Mouse (Mus musculus) yolk sac, embryonic 10.5 days (tissue): ENCODE measurements around the gene Dgat2l6.

Source experiments
- DNase-seq: peaks from one replicate; pipeline ENCODE4 v3.0.0-alpha.2; 2017; ENCODE audit warnings: low spot score

The Dgat2l6 gene

DNA sequence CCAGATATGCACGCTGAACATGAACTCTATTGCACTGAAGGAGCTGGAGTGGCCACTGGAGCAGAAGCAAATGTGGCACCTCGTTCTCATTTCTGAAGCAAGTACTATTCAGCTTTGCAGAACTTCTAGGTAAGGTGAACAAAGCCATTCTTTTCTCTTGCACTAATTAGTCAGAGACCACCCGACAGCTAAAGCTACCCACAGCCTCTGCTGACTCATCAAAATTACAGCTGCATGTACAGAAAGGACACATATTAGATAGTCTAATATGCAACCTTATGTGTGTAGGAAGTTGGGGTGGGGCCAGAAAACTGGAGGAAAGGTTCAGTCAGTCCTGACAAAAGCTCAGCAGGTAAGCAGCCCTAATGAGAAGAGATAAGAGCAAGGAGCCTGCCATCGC is at the start of gene Dgat2l6:
Dgat2l6 (plus strand) TSS at position 368 of the 400 bp plus-strand sequence.
- no peak for DNase-seq

DNA sequence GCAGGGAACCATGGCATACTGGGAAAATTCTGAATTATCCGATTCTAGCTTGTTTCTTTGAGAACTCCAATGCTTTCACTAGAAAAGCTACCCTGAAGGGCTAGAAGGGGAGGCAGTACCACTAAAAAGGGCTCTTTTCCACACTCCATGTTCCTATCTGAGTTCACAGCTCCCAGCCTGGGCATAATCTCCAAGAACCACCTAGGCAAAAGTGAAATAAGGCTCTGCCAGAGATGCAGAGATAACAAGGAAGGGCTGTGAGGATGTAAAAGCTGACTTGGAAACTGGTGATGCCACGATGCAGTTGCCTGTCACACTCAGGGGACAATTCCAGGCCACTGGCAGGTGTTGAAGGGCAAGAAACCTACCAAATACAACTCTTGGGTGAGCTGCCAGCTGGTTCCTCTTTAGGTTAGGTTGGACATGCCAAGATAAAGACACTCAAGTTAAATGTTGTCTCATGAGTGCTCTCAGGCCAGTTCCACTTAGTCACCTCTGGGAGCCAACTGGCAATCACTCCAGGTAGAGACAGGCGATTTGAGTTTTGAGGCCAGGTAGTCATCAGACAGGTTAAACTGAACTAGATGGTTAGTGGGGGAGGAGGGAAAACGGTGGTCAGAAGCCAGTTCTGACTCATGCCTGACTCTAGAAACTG is 48.9 kb upstream of the Dgat2l6 start:
- DNase-seq: no peak

DNA sequence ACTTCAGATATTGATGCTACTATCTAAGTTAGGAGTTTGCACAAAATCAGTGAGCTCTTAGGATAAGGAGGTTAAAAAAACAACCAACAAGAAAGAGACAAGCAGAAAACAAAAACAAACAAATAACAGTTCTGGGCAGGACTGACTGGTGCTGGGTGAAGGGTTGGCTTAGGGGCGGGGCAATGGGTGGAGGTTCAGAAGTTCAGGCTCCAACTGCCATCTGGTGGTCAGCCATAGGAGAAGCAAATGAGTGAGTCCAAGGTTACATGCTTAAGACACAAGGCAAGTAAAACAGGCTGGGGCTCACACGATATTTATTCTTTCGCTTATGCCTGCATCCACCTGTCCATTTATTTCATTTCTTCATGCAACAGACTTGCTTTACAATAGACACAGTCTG is 44.3 kb upstream of the Dgat2l6 start:
- peak; percentile 14 for DNase-seq

DNA sequence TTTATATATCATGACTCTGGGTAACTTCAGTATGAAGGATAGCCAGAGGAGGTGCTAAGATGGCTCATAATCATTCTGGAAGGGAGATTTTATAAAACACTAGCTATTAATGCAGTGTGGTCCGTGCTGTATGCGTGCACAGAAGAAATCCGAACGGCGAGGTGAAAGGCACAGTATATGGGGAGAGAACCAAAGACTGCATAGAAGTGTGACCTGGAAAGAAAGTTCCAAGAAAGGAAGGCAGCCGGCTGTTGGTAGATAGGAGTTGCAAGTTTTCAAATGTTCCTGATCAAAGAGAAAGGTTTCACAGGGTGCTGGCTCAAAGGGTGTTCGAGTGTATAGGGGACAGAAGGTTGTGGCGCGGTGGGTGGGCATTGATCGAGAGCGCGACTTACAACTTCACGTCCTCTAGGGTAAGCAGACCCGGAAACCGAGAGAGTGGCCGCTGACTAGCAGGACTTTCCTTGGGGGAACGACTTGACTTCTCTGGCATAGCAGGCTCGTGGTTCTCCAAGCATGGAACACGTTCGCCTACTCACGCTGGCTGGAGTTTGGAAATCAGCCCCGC is 31.1 kb upstream of the Dgat2l6 start:
- no peak for DNase-seq

DNA sequence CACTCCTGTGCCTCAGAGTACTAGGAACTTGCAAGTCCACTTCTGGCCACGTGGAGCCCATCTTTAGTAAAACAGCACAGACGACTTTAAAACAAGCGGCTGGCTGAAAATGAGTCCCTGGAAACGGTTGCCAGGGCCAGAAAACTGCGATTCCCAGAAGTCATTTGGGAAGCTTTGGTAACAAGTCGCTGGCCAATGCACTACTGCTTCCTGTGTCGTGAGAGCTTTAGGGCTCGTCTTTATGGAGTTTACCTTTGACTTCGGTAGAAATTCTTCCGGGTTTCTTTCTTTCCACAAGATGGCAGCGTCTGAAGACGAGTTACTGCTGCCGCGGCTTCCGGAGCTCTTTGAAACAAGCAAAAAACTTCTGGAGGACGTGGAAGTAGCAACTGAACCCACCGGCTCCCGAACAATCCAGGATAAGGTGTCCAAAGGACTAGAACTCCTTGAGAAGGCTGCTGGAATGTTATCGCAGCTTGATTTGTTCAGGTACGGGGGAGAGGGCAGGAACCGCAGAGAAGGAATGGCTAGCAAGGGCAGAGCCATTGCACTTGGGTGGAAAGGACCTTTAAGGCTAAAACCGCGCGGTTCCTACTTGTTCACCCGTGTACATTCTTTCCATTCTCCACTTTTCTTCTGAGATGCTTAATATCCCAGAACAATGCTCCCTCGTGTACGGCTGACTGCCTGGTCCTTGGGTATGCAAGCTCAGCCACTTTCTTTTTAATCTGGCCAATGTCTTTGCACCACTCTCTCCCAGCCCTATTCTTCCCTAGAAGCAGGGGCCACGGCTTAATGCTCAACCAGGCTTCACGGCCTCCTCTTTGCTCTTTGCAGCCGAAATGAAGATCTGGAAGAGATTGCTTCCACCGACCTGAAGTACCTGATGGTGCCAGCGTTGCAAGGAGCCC is 30.3 kb upstream of the Dgat2l6 start, which contains the start of gene Igbp1:
Igbp1 (plus strand) TSS at position 224 of the 911 bp plus-strand sequence.
- DNase-seq: peak; percentile 84

DNA sequence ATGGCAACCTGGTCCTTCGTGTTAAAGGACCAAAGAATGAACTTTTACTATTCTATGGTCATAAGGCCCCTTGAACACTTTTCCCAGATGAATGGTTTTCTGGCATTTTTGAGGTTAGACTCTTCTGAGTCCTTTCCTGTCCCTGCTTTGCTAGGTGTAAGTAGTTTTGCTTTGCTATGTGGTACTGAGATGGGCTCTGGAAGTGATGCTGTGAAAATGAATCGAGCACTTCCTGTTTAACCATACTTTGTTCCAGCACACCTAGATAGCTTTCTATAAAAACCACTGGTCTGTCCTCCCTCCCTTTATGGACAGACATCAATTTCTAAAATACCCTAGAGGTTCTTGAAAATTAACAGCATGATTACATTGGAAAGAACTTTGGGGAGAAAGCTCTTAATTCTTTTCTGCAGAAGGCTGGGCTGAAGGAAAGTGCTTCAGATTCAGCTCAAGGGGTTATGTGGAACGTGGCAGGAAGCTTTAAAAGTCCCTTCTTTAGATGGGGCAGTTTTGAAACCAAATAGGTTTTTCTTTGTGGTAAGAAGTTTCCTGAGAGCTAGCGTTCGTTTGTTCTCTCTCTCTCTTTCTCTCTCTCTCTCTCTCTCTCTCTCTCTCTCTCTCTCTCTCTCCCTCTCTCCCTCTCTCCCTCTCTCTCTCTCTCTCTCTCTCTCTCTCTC is 20.3 kb upstream of the Dgat2l6 start:
- no peak for DNase-seq

DNA sequence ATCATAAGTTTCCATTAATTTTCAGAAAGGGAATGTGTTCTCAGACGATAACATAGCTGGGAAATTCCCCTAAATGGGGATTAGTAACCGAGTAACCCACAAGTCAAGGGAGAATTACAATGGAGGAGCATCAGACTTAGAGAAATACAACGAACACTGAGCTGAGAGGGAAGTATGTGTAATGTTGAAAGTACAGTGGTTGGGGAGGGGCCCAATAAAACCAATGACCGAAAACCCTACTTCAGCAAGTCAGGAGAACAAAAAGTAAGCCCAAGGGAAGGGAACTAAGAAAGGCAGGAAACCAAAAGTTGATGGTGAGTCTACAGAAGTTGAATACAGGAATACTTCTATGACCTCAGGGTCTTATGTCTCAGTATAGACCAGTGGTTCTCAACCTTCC is 16.5 kb upstream of the Dgat2l6 start:
- DNase-seq: no peak

DNA sequence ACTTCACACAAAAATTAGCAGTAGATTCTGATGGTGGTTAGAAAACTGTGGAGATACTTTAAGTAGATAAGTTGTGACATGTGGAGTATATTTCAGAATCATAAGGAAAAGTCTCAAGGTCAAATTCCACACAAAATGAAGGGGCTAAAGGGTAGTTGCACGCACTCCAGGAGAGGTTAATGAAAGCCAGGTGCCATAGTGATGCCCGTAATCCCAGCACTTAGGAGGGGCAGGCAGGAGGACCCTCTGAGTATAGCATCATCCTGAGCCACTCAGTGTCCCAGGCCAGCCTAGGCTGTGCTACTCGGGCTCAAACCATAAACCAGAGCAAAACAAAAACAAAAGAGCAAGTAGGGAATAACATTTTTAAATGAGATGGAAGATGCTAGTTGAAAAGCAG is 14.7 kb upstream of the Dgat2l6 start:
- DNase-seq: no peak

DNA sequence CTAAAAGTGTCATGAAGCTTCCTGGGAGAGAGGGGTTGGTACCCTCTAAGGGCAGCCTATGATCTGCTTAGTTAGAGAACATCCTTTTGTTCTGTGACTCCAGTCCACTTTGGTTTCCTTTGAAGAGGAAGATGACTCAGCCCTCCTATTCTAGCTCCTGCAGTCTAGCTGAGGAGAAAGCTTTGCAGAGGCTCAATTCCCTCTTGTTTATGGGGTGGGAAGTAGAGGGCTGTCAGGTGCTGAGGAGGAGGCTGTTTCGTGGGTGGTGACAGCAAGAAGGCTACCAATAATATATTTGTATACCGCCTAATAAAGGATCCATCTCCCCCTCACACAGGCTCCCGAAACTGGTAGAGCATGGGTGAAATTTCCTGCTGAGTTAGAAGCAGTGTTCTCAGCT is 8.0 kb upstream of the Dgat2l6 start:
- no peak for DNase-seq

DNA sequence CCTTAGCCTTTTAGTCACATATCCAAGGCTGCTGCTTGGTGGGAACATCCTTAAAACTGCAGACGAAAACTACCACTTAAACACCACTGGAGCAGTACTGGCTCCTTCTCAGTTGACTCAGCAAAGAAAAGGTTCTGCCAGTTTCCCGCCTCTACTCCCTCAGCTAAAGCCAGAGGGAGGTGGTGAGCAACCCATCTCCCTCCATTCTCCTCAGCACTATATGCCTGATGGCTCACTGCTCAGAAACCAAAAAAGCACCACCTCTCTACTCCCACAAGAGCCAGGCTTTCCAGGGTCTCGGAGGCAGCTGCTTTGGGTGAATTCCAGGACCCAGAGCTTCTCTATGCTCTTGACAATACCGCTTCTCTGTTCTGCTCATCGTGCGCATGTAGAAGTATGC is 7.0 kb upstream of the Dgat2l6 start:
- DNase-seq: no peak

DNA sequence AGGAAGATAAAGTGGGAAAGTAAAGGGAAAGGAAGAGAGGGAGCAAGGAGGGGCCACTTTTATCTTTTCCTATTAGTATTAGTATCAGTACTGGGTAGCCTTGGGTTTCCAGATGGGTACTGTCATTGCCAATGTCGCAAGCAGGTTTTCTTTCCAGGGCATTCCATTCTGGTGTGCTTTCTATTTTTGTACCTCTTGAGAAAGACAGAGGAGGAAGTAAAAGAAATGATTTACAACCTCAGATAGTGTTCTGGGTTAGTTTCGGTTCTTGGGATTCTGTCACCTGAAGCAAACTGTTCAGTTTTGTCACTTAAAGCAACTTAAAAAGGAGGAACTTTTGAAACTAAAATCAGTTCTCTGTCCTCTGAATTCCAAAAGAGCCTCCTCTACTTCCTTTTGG is 6.1 kb upstream of the Dgat2l6 start:
- no peak for DNase-seq

DNA sequence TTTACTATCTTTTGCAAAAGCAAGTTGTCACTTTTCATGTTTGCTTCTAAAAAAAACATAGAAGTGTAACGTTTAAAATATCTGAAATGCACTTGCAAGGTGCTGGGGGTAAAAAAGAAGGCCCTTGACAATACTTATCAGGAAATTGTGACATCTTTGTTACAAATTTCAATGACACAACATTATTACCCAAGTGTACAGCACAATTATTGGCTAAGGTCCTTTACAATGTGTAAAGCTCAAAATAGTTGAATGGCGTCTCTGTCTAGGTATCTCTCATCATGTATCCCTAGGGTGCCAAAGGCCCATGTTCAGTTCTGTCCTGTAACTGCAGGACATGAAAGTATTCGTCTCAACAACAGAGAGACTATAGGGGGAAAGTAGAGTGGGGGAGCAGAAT is 31.4 kb downstream of the Dgat2l6 start:
- no peak for DNase-seq

DNA sequence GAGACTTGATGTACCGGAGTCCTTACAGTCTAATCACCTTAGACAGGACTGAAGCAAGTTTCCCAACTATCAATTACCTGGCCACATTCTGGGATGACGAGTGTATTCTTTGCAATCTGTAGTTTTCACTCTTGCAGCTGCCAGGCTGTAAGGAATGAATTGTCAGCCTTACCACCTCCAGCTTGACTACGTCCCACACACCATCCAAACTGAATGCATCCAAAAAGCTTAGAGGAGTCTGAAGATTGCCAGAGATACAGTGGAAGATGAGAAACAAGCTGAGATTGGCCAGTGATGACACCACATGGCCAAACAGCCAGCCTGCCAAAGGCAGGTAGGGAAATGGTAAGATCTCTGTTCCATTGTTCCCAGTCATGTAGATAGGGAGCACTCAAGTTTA is 41.1 kb downstream of the Dgat2l6 start:
- no peak for DNase-seq

DNA sequence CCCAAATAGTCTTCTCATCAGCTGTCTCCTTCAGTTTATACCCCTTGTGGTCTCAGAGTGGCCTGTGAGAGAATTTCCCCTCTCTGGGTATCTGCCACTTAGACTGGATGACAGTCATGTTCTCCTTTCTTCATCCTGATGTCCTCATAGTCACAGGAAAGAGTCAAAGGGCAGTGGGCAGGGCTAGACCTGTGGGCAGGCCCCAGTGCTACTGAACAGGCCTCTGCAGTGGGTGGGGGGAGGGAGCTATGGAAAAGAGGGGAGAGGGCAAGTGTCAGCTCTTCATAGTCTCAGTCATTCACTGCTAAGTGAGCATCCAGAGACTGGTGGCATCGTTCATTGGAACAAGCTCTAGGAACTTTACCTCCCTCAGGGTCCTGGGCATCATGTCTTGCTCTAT is 47.3 kb downstream of the Dgat2l6 start, which contains the start of gene Awat1:
Awat1 (plus strand) TSS at position 301 of the 400 bp plus-strand sequence.
- DNase-seq: no peak

DNA sequence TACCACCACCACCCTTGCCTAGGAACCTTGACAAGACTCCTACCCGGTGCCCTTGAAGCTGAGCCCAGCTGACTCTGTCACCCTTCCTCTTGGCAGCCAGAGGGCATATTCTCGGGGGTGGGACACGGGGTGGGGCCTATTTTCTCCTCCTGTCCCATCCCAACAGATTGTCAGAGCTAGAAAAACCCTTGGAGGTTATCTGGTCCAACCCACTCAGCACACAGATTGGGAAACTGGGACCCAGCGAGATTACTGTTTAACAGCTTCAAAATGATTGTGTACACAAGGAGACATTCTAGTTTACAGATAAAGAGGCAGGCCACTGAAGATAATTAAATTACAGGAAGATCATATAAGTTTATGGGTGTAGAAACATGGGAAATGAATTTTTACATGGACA is 70.2 kb downstream of the Dgat2l6 start, which contains the start of gene P2ry4:
P2ry4 (minus strand) TSS at position 79 of the 400 bp plus-strand sequence.
- no peak for DNase-seq
